ENCODE assay signal across 24 mouse cellular contexts in genomic region chr19:21328951-21329350, GRCm38 (mm10). TPM values are rescaled to one million over a fixed set of nuclear protein-coding genes. Genes with fewer than 3 reads are reported as not detected.
DNase-seq lines count a peak whose midpoint lies in the region; ATAC-seq and TF ChIP-seq lines count a peak whose summit lies in the region.
"Had no signal": no experiment of that assay in that cellular context is flagged by ENCODE, and none has a peak within 500 bp of the region (broad histone marks: within the 10 kb centered on the region; RNA-seq: fewer than 3 reads in every experiment).

No protein-coding gene starts in this region.

- H3K27ac ChIP-seq in gastrocnemius, adult 2 months: peak overlapping the region; percentile 91
- no peak overlapping the region for H3K27ac ChIP-seq in hindbrain, postnatal 0 days
- no peak overlapping the region for H3K27ac ChIP-seq in hindbrain, embryonic 12.5 days
- no peak overlapping the region for H3K27ac ChIP-seq in midbrain, embryonic 16.5 days (ENCODE audit: low read length)
- H3K27ac ChIP-seq in midbrain, embryonic 15.5 days: no peak overlapping the region
- H3K27ac ChIP-seq: embryonic facial prominence, embryonic 13.5 days; forebrain, embryonic 12.5 days; heart, embryonic 10.5 days; limb, embryonic 10.5 days; limb, embryonic 15.5 days; liver, embryonic 13.5 days had no signal

- no peak for TF ChIP-seq CTCF in gastrocnemius, adult 2 months (IDR thresholded peaks at IDR 0.05)
- TF ChIP-seq CTCF in hindbrain, postnatal 0 days (IDR thresholded peaks at IDR 0.05; ENCODE audit: low read depth): no peak

- H3K4me2 ChIP-seq in hindbrain, postnatal 0 days (ENCODE audit: low read depth, low read length): no peak overlapping the region
- H3K4me2 ChIP-seq in hindbrain, embryonic 12.5 days (replicated peaks): no peak overlapping the region
- no peak overlapping the region for H3K4me2 ChIP-seq in midbrain, embryonic 16.5 days (ENCODE audit: low read length)
- no peak overlapping the region for H3K4me2 ChIP-seq in midbrain, embryonic 15.5 days
- H3K4me2 ChIP-seq: embryonic facial prominence, embryonic 13.5 days; forebrain, embryonic 12.5 days; limb, embryonic 15.5 days; liver, embryonic 13.5 days had no signal

- H3K4me3 ChIP-seq in gastrocnemius, adult 2 months: no peak overlapping the region; the same call in 1 of the 2 replicates
- no peak overlapping the region for H3K4me3 ChIP-seq in hindbrain, postnatal 0 days (ENCODE audit: low read length)
- H3K4me3 ChIP-seq in hindbrain, embryonic 12.5 days: no peak overlapping the region
- no peak overlapping the region for H3K4me3 ChIP-seq in midbrain, embryonic 16.5 days (ENCODE audit: low read depth, low read length)
- H3K4me3 ChIP-seq in midbrain, embryonic 15.5 days: no peak overlapping the region
- H3K4me3 ChIP-seq: embryonic facial prominence, embryonic 13.5 days; erythroblast, embryonic 14.5 days; forebrain, embryonic 12.5 days; heart, embryonic 10.5 days; limb, embryonic 10.5 days; limb, embryonic 15.5 days; liver, embryonic 13.5 days; megakaryocyte, embryonic 14.5 days had no signal

- no peak overlapping the region for H3K9ac ChIP-seq in hindbrain, postnatal 0 days (replicated peaks; ENCODE audit: low read length)
- H3K9ac ChIP-seq in hindbrain, embryonic 12.5 days: no peak overlapping the region
- H3K9ac ChIP-seq in midbrain, embryonic 16.5 days (ENCODE audit: low read depth, low read length): no peak overlapping the region
- no peak overlapping the region for H3K9ac ChIP-seq in midbrain, embryonic 15.5 days
- H3K9ac ChIP-seq: embryonic facial prominence, embryonic 13.5 days; forebrain, embryonic 12.5 days; limb, embryonic 15.5 days; liver, embryonic 13.5 days had no signal

- peak; percentile 73 for ATAC-seq in hindbrain, postnatal 0 days
- ATAC-seq in hindbrain, embryonic 12.5 days (ENCODE audit: low FRiP score): no peak
- ATAC-seq in midbrain, embryonic 16.5 days: peak; percentile 17; the same call in 1 of the 2 replicates
- ATAC-seq in midbrain, embryonic 15.5 days (replicated peaks): no peak; the same call in 1 of the 2 replicates
- ATAC-seq: activated CD4-positive, CD25-positive, alpha-beta regulatory T cell, adult 4 months; inflammation-experienced regulatory T-cells, adult 6 months had no signal

- intact Hi-C loops in gastrocnemius, adult 2 months (cut with DNase I): no loop called here
- intact Hi-C loops in gastrocnemius, postnatal 14 days (cut with DNase I; ENCODE audit: low total_unique reads): no loop called here

- no peaks in the 10 kb centered on the region for H3K4me1 ChIP-seq in hindbrain, postnatal 0 days (ENCODE audit: insufficient read depth, low read length)
- H3K4me1 ChIP-seq in hindbrain, embryonic 12.5 days: 0 out of 2 replicates have a peak, but pooled peaks cover 4% of the 10 kb centered on the region
- no peaks in the 10 kb centered on the region for H3K4me1 ChIP-seq in midbrain, embryonic 16.5 days (ENCODE audit: control insufficient read depth, insufficient read depth, low read length)
- H3K4me1 ChIP-seq in midbrain, embryonic 15.5 days: no peaks in the 10 kb centered on the region
- H3K4me1 ChIP-seq: embryonic facial prominence, embryonic 13.5 days; forebrain, embryonic 12.5 days; heart, embryonic 10.5 days; limb, embryonic 10.5 days; limb, embryonic 15.5 days; liver, embryonic 13.5 days; megakaryocyte, embryonic 14.5 days had no signal

- DNase-seq in cerebellum, postnatal 10 days: peak; percentile 34 to 51
- DNase-seq in cerebellum, adult 11 months: no peak
- peak; percentile 29 for DNase-seq in gastrocnemius, adult 2 months
- DNase-seq in gastrocnemius, postnatal 14 days: no peak
- peak; percentile 46 for DNase-seq in hindbrain, postnatal 0 days (ENCODE audit: low spot score)
- DNase-seq: adrenal gland, adult 2 months; adrenal gland, postnatal 36 days; gastrocnemius, postnatal 10 days; kidney, adult 11 months; kidney, postnatal 14 days; liver, embryonic 13.5 days had no signal

- 46% methylated on average over 9 of the region's 9 CpGs for WGBS in hindbrain, postnatal 0 days
- WGBS in hindbrain, embryonic 12.5 days: 74% methylated on average over 9 of the region's 9 CpGs
- WGBS in midbrain, embryonic 16.5 days: 66% methylated on average over 9 of the region's 9 CpGs
- 70% methylated on average over 9 of the region's 9 CpGs for WGBS in midbrain, embryonic 15.5 days

- no peaks in the 10 kb centered on the region for H3K36me3 ChIP-seq in hindbrain, postnatal 0 days (ENCODE audit: insufficient read depth, low read length)
- no peaks in the 10 kb centered on the region for H3K36me3 ChIP-seq in hindbrain, embryonic 12.5 days
- no peaks in the 10 kb centered on the region for H3K36me3 ChIP-seq in midbrain, embryonic 16.5 days (ENCODE audit: control insufficient read depth, insufficient read depth, low read length)
- no peaks in the 10 kb centered on the region for H3K36me3 ChIP-seq in midbrain, embryonic 15.5 days (replicated peaks)
- H3K36me3 ChIP-seq: embryonic facial prominence, embryonic 13.5 days; forebrain, embryonic 12.5 days; heart, embryonic 10.5 days; limb, embryonic 10.5 days; limb, embryonic 15.5 days; liver, embryonic 13.5 days had no signal

- no peaks in the 10 kb centered on the region for H3K27me3 ChIP-seq in hindbrain, postnatal 0 days (ENCODE audit: insufficient read depth, low read length)
- H3K27me3 ChIP-seq in hindbrain, embryonic 12.5 days: no peaks in the 10 kb centered on the region
- no peaks in the 10 kb centered on the region for H3K27me3 ChIP-seq in midbrain, embryonic 16.5 days (ENCODE audit: control insufficient read depth, insufficient read depth, low read depth, low read length)
- H3K27me3 ChIP-seq in midbrain, embryonic 15.5 days (replicated peaks): no peaks in the 10 kb centered on the region
- H3K27me3 ChIP-seq: CH12.LX; embryonic facial prominence, embryonic 13.5 days; forebrain, embryonic 12.5 days; limb, embryonic 15.5 days; liver, embryonic 13.5 days; megakaryocyte, embryonic 14.5 days had no signal

- no peaks in the 10 kb centered on the region for H3K9me3 ChIP-seq in hindbrain, postnatal 0 days (ENCODE audit: low read length)
- H3K9me3 ChIP-seq in hindbrain, embryonic 12.5 days (replicated peaks): no peaks in the 10 kb centered on the region
- no peaks in the 10 kb centered on the region for H3K9me3 ChIP-seq in midbrain, embryonic 16.5 days (replicated peaks; ENCODE audit: control insufficient read depth, low read length, poor library complexity, severe bottlenecking)
- no peaks in the 10 kb centered on the region for H3K9me3 ChIP-seq in midbrain, embryonic 15.5 days
- H3K9me3 ChIP-seq: embryonic facial prominence, embryonic 13.5 days; forebrain, embryonic 12.5 days; heart, embryonic 10.5 days; limb, embryonic 10.5 days; limb, embryonic 15.5 days; liver, embryonic 13.5 days had no signal

RNA-seq across cellular contexts. Expression of gene Zfand5, which starts 56.9 kb away (rescaled TPM):
- total RNA-seq in gastrocnemius, adult 2 months (2021): 100 to 1,000 TPM; 216 to 335 TPM
- 100 to 1,000 TPM; 166 to 200 TPM for total RNA-seq in gastrocnemius, postnatal 14 days (2021)
- 83.2 and 90.7 TPM in 2 replicates for total RNA-seq in hindbrain, postnatal 0 days (2014; rRNA removed)
- 133 and 137 TPM in 2 replicates for polyA plus RNA-seq in hindbrain, postnatal 0 days (2015; fragmentation: Nextera tagmentation; extraction: Ambion mirVana)
- 186 and 194 TPM in 2 replicates for polyA plus RNA-seq in hindbrain, embryonic 12.5 days (2016; fragmentation: Nextera tagmentation; extraction: Ambion mirVana)
- 133 and 140 TPM in 2 replicates for polyA plus RNA-seq in midbrain, embryonic 16.5 days (2015; fragmentation: Nextera tagmentation; extraction: Ambion mirVana)
- polyA plus RNA-seq in midbrain, embryonic 15.5 days (2015; fragmentation: Nextera tagmentation; extraction: Ambion mirVana): 156 and 174 TPM in 2 replicates

Comparison
In these comparisons a context has a peak if more than half of its experiments do, and no peak if none do; other contexts are left out.
1. DNase-seq: peak in cerebellum, postnatal 10 days (2 of 2), gastrocnemius, adult 2 months (single experiment) and hindbrain, postnatal 0 days (single experiment); none in cerebellum, adult 11 months (single experiment) and gastrocnemius, postnatal 14 days (single experiment).
2. ATAC-seq: peak in hindbrain, postnatal 0 days (single experiment) and midbrain, embryonic 16.5 days (single experiment); none in hindbrain, embryonic 12.5 days (single experiment) and midbrain, embryonic 15.5 days (single experiment).